Mouse (Mus musculus) forebrain, embryonic 12.5 days (tissue): Measurements from ENCODE around the gene Atp6ap1l. TPM values are rescaled to one million over a fixed set of nuclear protein-coding genes. Genes with fewer than 3 reads are reported as not detected.

ENCODE experiments used
- ATAC-seq: fragments of 200-750 bp; cut with Nextera tagmentation; 2 replicates; pipeline ENCODE4 v1.8.0; 2017; ENCODE audit warnings: moderate TSS enrichment; ENCODE audit not compliant: low FRiP score
- H3K27ac ChIP-seq: fragments of 300-500 bp; sonication (generic); 2 replicates; pipeline ENCODE4 v1.5.1; 2016; ENCODE audit warnings: mild to moderate bottlenecking
- H3K27me3 ChIP-seq: fragments of 300-500 bp; sonication (generic); 2 replicates; pipeline ENCODE4 v1.6.1; 2016; ENCODE audit warnings: mild to moderate bottlenecking
- H3K36me3 ChIP-seq: fragments of 300-500 bp; sonication (generic); replicated peaks from 2 replicates; pipeline ENCODE4 v1.6.1; 2016; ENCODE audit warnings: mild to moderate bottlenecking
- H3K4me1 ChIP-seq: fragments of 300-500 bp; sonication (generic); 2 replicates; pipeline ENCODE4 v1.6.1; 2016
- H3K4me2 ChIP-seq: fragments of 300-500 bp; sonication (generic); 2 replicates; pipeline ENCODE4 v1.6.1; 2016; ENCODE audit warnings: mild to moderate bottlenecking, moderate library complexity
- H3K4me3 ChIP-seq: fragments of 300-500 bp; sonication (generic); replicated peaks from 2 replicates; pipeline ENCODE4 v1.5.1; 2016; ENCODE audit warnings: mild to moderate bottlenecking
- H3K9ac ChIP-seq: fragments of 300-500 bp; sonication (generic); 2 replicates; pipeline ENCODE4 v1.6.1; 2016; ENCODE audit warnings: mild to moderate bottlenecking
- H3K9me3 ChIP-seq: fragments of 300-500 bp; sonication (generic); 2 replicates; pipeline ENCODE4 v1.6.1; 2016
- WGBS: fragments of 180-500 bp; shearing (Covaris S2); methylation state at CpG from one replicate; pipeline ENCODE4 v1.1.7; 2016; 5-methylcytosine and 5-hydroxymethylcytosine counted together
- polyA plus RNA-seq: library from polyadenylated mRNA; unstranded; fragments of >200 nt; fragmentation: Nextera tagmentation; extraction: Ambion mirVana; gene quantifications from 2 replicates; pipeline ENCODE4 v1.2.1, GENCODE M21; 2016

Gene Atp6ap1l
- polyA plus RNA-seq, 1 experiment from 2014 or later = 0.87 TPM

- Histone ChIP-seq H3K27ac (peak within 1 kb of the TSS; percentile 79), H3K4me1 (0 out of 2 replicates have a peak, but pooled peaks cover 6% of the 10 kb centered on the region), H3K27me3 (no peaks in the 10 kb centered on the region), H3K9me3 (no peaks in the 10 kb centered on the region), H3K4me3 (peak within 1 kb of the TSS; percentile 87), H3K9ac (peak within 1 kb of the TSS; percentile 87), H3K4me2 (peak within 1 kb of the TSS; percentile 61), H3K36me3 (peaks cover 32% of the 10 kb centered on the region)
- ATAC-seq = peak; percentile 98
- WGBS = under 1% methylated on average over 57 of the region's 57 CpGs
Observed at GRCm38 (mm10) chr13:90922751-90923612, 17.8 kb upstream of the Atp6ap1l start, which contains the start of gene Rps23. Rps23 (plus strand) TSS chr13:90922958.

GRCm38 (mm10) chr13:90914721-90915120, 9.6 kb upstream of the Atp6ap1l start:
- Histone ChIP-seq H3K36me3 (no peaks in the 10 kb centered on the region), H3K4me3 (no peak overlapping the region), H3K27ac (no peak overlapping the region), H3K4me1 (peaks cover 15% of the 10 kb centered on the region), H3K4me2 (no peak overlapping the region), H3K9ac (no peak overlapping the region), H3K9me3 (no peaks in the 10 kb centered on the region), H3K27me3 (no peaks in the 10 kb centered on the region)
- ATAC-seq = no peak
- 97% methylated on average over 4 of the region's 4 CpGs for WGBS

GRCm38 (mm10) chr13:90913675-90914192, 8.6 kb upstream of the Atp6ap1l start:
- peak overlapping the region; percentile 62 for H3K27ac ChIP-seq
- no peaks in the 10 kb centered on the region for H3K9me3 ChIP-seq
- H3K9ac ChIP-seq = no peak overlapping the region
- ATAC-seq = peak; percentile 14; the same call in 1 of the 2 replicates
- no peaks in the 10 kb centered on the region for H3K36me3 ChIP-seq
- peaks cover 15% of the 10 kb centered on the region for H3K4me1 ChIP-seq
- H3K27me3 ChIP-seq = no peaks in the 10 kb centered on the region
- H3K4me3 ChIP-seq = no peak overlapping the region
- H3K4me2 ChIP-seq = no peak overlapping the region
- 38% methylated on average over 7 of the region's 7 CpGs for WGBS

- Histone ChIP-seq H3K9me3 (no peaks in the 10 kb centered on the region), H3K4me2 (no peak overlapping the region), H3K9ac (no peak overlapping the region), H3K36me3 (no peaks in the 10 kb centered on the region), H3K4me1 (peaks cover 15% of the 10 kb centered on the region), H3K27me3 (no peaks in the 10 kb centered on the region), H3K27ac (peak overlapping the region; percentile 62), H3K4me3 (no peak overlapping the region)
- 64% methylated on average over 17 of the region's 17 CpGs for WGBS
- peak; percentile 57; the same call in 1 of the 2 replicates for ATAC-seq
Observed at GRCm38 (mm10) chr13:90912760-90913674, 7.9 kb upstream of the Atp6ap1l start.

GRCm38 (mm10) chr13:90907376-90907775, 2.2 kb upstream of the Atp6ap1l start:
- 91% methylated on average over 12 of the region's 12 CpGs for WGBS
- Histone ChIP-seq H3K27me3 (no peaks in the 10 kb centered on the region), H3K9ac (no peak overlapping the region), H3K4me1 (no peaks in the 10 kb centered on the region), H3K36me3 (no peaks in the 10 kb centered on the region), H3K4me2 (no peak overlapping the region), H3K9me3 (no peaks in the 10 kb centered on the region), H3K4me3 (no peak overlapping the region), H3K27ac (no peak overlapping the region)
- ATAC-seq = no peak

GRCm38 (mm10) chr13:90896821-90897220, 8.3 kb downstream of the Atp6ap1l start:
- Histone ChIP-seq H3K27ac (no peak overlapping the region), H3K4me1 (no peaks in the 10 kb centered on the region), H3K4me3 (no peak overlapping the region), H3K9me3 (no peaks in the 10 kb centered on the region), H3K4me2 (no peak overlapping the region), H3K27me3 (no peaks in the 10 kb centered on the region), H3K9ac (no peak overlapping the region), H3K36me3 (no peaks in the 10 kb centered on the region)
- WGBS = 89% methylated on average over 12 of the region's 12 CpGs
- no peak for ATAC-seq

GRCm38 (mm10) chr13:90896098-90896497, 9.1 kb downstream of the Atp6ap1l start:
- no peaks in the 10 kb centered on the region for H3K9me3 ChIP-seq
- no peak overlapping the region for H3K4me2 ChIP-seq
- H3K9ac ChIP-seq = no peak overlapping the region
- no peaks in the 10 kb centered on the region for H3K36me3 ChIP-seq
- no peak for ATAC-seq
- H3K27ac ChIP-seq = no peak overlapping the region
- H3K4me1 ChIP-seq = no peaks in the 10 kb centered on the region
- H3K27me3 ChIP-seq = no peaks in the 10 kb centered on the region
- no peak overlapping the region for H3K4me3 ChIP-seq
- 13% methylated on average over 2 of the region's 2 CpGs for WGBS

- no peak for ATAC-seq
- no peak overlapping the region for H3K27ac ChIP-seq
- no peak overlapping the region for H3K4me2 ChIP-seq
- no peaks in the 10 kb centered on the region for H3K36me3 ChIP-seq
- 91% methylated on average over 4 of the region's 4 CpGs for WGBS
- H3K4me3 ChIP-seq = no peak overlapping the region
- no peak overlapping the region for H3K9ac ChIP-seq
- no peaks in the 10 kb centered on the region for H3K9me3 ChIP-seq
- no peaks in the 10 kb centered on the region for H3K27me3 ChIP-seq
- H3K4me1 ChIP-seq = no peaks in the 10 kb centered on the region
Observed at GRCm38 (mm10) chr13:90894819-90895218, 10.3 kb downstream of the Atp6ap1l start.

GRCm38 (mm10) chr13:90890111-90890510, 15.0 kb downstream of the Atp6ap1l start:
- Histone ChIP-seq H3K36me3 (no peaks in the 10 kb centered on the region), H3K27ac (no peak overlapping the region), H3K9me3 (no peaks in the 10 kb centered on the region), H3K9ac (no peak overlapping the region), H3K4me1 (peaks cover 5% of the 10 kb centered on the region), H3K4me3 (no peak overlapping the region), H3K27me3 (peaks cover 6% of the 10 kb centered on the region; the same call in 1 of the 2 replicates), H3K4me2 (no peak overlapping the region)
- ATAC-seq = no peak
- 91% methylated on average over 5 of the region's 5 CpGs for WGBS

- Histone ChIP-seq H3K27ac (no peak overlapping the region), H3K9me3 (no peaks in the 10 kb centered on the region), H3K4me2 (peak overlapping the region; percentile 62), H3K27me3 (peaks cover 6% of the 10 kb centered on the region; the same call in 1 of the 2 replicates), H3K4me1 (peaks cover 5% of the 10 kb centered on the region), H3K9ac (no peak overlapping the region), H3K36me3 (no peaks in the 10 kb centered on the region), H3K4me3 (peak overlapping the region; percentile 39)
- ATAC-seq = peak; percentile 67
- 2% methylated on average over 18 of the region's 18 CpGs for WGBS
Observed at GRCm38 (mm10) chr13:90886568-90886983, 18.6 kb downstream of the Atp6ap1l start.

GRCm38 (mm10) chr13:90885856-90886532, 19.2 kb downstream of the Atp6ap1l start:
- Histone ChIP-seq H3K27me3 (peaks cover 6% of the 10 kb centered on the region; the same call in 1 of the 2 replicates), H3K9ac (no peak overlapping the region), H3K4me2 (peak overlapping the region; percentile 62), H3K9me3 (no peaks in the 10 kb centered on the region), H3K27ac (no peak overlapping the region), H3K4me3 (peak overlapping the region; percentile 39), H3K4me1 (peaks cover 5% of the 10 kb centered on the region), H3K36me3 (no peaks in the 10 kb centered on the region)
- 58% methylated on average over 13 of the region's 13 CpGs for WGBS
- ATAC-seq = peak; percentile 49
